Mouse (Mus musculus) brown adipose tissue, adult 24 weeks (tissue): Measurements from ENCODE around the gene Tcf20. TPM values are rescaled to one million over a fixed set of nuclear protein-coding genes. Genes with fewer than 3 reads are reported as not detected.

Experiments used
- H3K27ac ChIP-seq: fragments of 200-500 bp; replicated peaks from 2 replicates; pipeline ENCODE4 v1.5.1; 2012; ENCODE audit warnings: low read depth, mild to moderate bottlenecking, low read length
- H3K4me1 ChIP-seq: fragments of 200-500 bp; 2 replicates; pipeline ENCODE4 v1.6.1; 2012; ENCODE audit warnings: low read length, mixed read lengths; ENCODE audit not compliant: control insufficient read depth, insufficient read depth, insufficient read length
- H3K4me3 ChIP-seq: fragments of 200-500 bp; 2 replicates; pipeline ENCODE4 v1.5.1; 2012; ENCODE audit warnings: low read depth, mild to moderate bottlenecking, low read length, moderate library complexity; ENCODE audit not compliant: insufficient read depth
- polyA plus RNA-seq: library from polyadenylated mRNA; stranded (reverse); fragments of >200 nt; gene quantifications from 2 replicates; pipeline ENCODE4 v1.2.4, GENCODE M21; 2012; ENCODE audit not compliant: missing spikeins, insufficient read depth, insufficient read length

Tcf20 gene
- polyA plus RNA-seq, 1 experiment, result 18.2 TPM

- Histone ChIP-seq H3K4me1 (no peaks in the 10 kb centered on the region), H3K4me3 (no peak overlapping the region), H3K27ac (peak overlapping the region; percentile 58)
Measured at GRCm38 (mm10) chr15:83008761-83009423, 21.2 kb upstream of the Tcf20 start.

GRCm38 (mm10) chr15:83007346-83007920 is 19.8 kb upstream of the Tcf20 start:
- Histone ChIP-seq H3K27ac (no peak overlapping the region), H3K4me1 (no peaks in the 10 kb centered on the region), H3K4me3 (no peak overlapping the region)

GRCm38 (mm10) chr15:83002665-83003548 is 15.2 kb upstream of the Tcf20 start:
- no peaks in the 10 kb centered on the region for H3K4me1 ChIP-seq
- no peak overlapping the region for H3K27ac ChIP-seq
- no peak overlapping the region for H3K4me3 ChIP-seq

GRCm38 (mm10) chr15:82998811-82999221 is 11.1 kb upstream of the Tcf20 start:
- Histone ChIP-seq H3K4me3 (no peak overlapping the region), H3K27ac (no peak overlapping the region), H3K4me1 (no peaks in the 10 kb centered on the region)

- Histone ChIP-seq H3K4me3 (no peak overlapping the region), H3K27ac (no peak overlapping the region), H3K4me1 (no peaks in the 10 kb centered on the region)
Measured at GRCm38 (mm10) chr15:82996431-82996830, 8.8 kb upstream of the Tcf20 start.

GRCm38 (mm10) chr15:82995239-82995638 is 7.6 kb upstream of the Tcf20 start:
- Histone ChIP-seq H3K4me3 (no peak overlapping the region), H3K27ac (no peak overlapping the region), H3K4me1 (no peaks in the 10 kb centered on the region)

- H3K4me3 ChIP-seq, result no peak overlapping the region
- H3K27ac ChIP-seq, result no peak overlapping the region
- no peaks in the 10 kb centered on the region for H3K4me1 ChIP-seq
Measured at GRCm38 (mm10) chr15:82992911-82993310, 5.2 kb upstream of the Tcf20 start.

GRCm38 (mm10) chr15:82992079-82992783 is 4.6 kb upstream of the Tcf20 start:
- Histone ChIP-seq H3K4me1 (no peaks in the 10 kb centered on the region), H3K4me3 (no peak overlapping the region), H3K27ac (no peak overlapping the region)

GRCm38 (mm10) chr15:82989190-82989704 is 1.6 kb upstream of the Tcf20 start:
- Histone ChIP-seq H3K27ac (no peak overlapping the region), H3K4me3 (no peak overlapping the region), H3K4me1 (no peaks in the 10 kb centered on the region)

- H3K27ac ChIP-seq, result no peak overlapping the region
- H3K4me1 ChIP-seq, result no peaks in the 10 kb centered on the region
- peak overlapping the region; percentile 47 for H3K4me3 ChIP-seq
Measured at GRCm38 (mm10) chr15:82987014-82987731, 499 bp downstream of the Tcf20 start.

GRCm38 (mm10) chr15:82984574-82984973 is 3.1 kb downstream of the Tcf20 start:
- H3K27ac ChIP-seq, result no peak overlapping the region
- no peak overlapping the region for H3K4me3 ChIP-seq
- no peaks in the 10 kb centered on the region for H3K4me1 ChIP-seq

- Histone ChIP-seq H3K4me3 (no peak overlapping the region), H3K4me1 (no peaks in the 10 kb centered on the region), H3K27ac (no peak overlapping the region)
Measured at GRCm38 (mm10) chr15:82984097-82984496, 3.6 kb downstream of the Tcf20 start.

GRCm38 (mm10) chr15:82983416-82984026 is 4.2 kb downstream of the Tcf20 start:
- Histone ChIP-seq H3K4me3 (no peak overlapping the region), H3K27ac (no peak overlapping the region), H3K4me1 (no peaks in the 10 kb centered on the region)
